In the genomic region with DNA sequence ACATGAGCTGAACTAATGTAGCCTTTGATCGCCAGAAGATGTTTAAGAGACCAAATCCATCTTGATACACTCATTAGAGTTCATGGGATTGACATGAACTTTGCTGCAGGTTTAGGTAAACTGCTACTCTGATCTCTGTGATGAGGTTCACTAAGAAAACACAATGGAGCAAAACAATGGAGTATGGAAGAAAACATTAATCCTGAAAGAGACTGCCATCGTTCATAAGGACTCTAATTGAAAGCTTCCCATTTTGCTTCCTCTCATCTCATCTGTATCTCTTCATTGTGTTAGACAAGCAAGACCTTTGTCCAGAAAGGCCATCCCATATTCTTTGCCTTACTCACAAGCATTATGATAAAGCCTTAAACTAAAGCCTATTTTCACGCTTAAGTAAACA, we compare ENCODE assay signal across 26 mouse cellular contexts.
"Had no signal": no experiment of that assay in that cellular context is flagged by ENCODE, and none has a peak within 500 bp of the region (broad histone marks: within the 10 kb centered on the region; RNA-seq: fewer than 3 reads in every experiment).

No protein-coding gene starts in this region.

- H3K27ac ChIP-seq: gastrocnemius, adult 2 months; heart, embryonic 10.5 days; hindbrain, embryonic 10.5 days; hindbrain, embryonic 12.5 days; hindbrain, embryonic 14.5 days; intestine, embryonic 15.5 days; layer of hippocampus, adult 2 months; left cerebral cortex, adult 2 months; limb, embryonic 13.5 days; limb, embryonic 15.5 days; liver, embryonic 12.5 days; liver, embryonic 14.5 days had no signal

- H3K4me2 ChIP-seq: heart, embryonic 12.5 days; hindbrain, embryonic 12.5 days; hindbrain, embryonic 14.5 days; intestine, embryonic 15.5 days; limb, embryonic 13.5 days; limb, embryonic 15.5 days; liver, embryonic 12.5 days had no signal

- H3K9ac ChIP-seq: heart, embryonic 12.5 days; hindbrain, embryonic 12.5 days; hindbrain, embryonic 14.5 days; intestine, embryonic 15.5 days; limb, embryonic 13.5 days; limb, embryonic 15.5 days; liver, embryonic 12.5 days; liver, embryonic 14.5 days had no signal

- DNase-seq: gastrocnemius, adult 2 months; gastrocnemius, postnatal 10 days; gastrocnemius, postnatal 25 days; heart, adult 18-20 months; heart, postnatal 10 days; heart, postnatal 4 days; kidney, adult 18-20 months; kidney, adult 8-10 months; kidney, postnatal 10 days; kidney, postnatal 25 days; kidney, postnatal 4 days had no signal

- H3K9me3 ChIP-seq: heart, embryonic 10.5 days; heart, embryonic 12.5 days; hindbrain, embryonic 10.5 days; hindbrain, embryonic 12.5 days; intestine, embryonic 15.5 days; limb, embryonic 13.5 days; limb, embryonic 15.5 days; liver, embryonic 12.5 days had no signal

- H3K4me1 ChIP-seq: heart, embryonic 10.5 days; heart, embryonic 12.5 days; hindbrain, embryonic 10.5 days; hindbrain, embryonic 12.5 days; intestine, embryonic 15.5 days; limb, embryonic 13.5 days; limb, embryonic 15.5 days; liver, embryonic 12.5 days had no signal

- H3K36me3 ChIP-seq: heart, embryonic 10.5 days; heart, embryonic 12.5 days; hindbrain, embryonic 10.5 days; hindbrain, embryonic 12.5 days; intestine, embryonic 15.5 days; limb, embryonic 13.5 days; limb, embryonic 15.5 days; liver, embryonic 12.5 days had no signal

- H3K27me3 ChIP-seq: heart, embryonic 12.5 days; hindbrain, embryonic 12.5 days; intestine, embryonic 15.5 days; limb, embryonic 13.5 days; limb, embryonic 15.5 days; liver, embryonic 12.5 days had no signal

- H3K4me3 ChIP-seq: gastrocnemius, adult 2 months; heart, embryonic 10.5 days; heart, embryonic 12.5 days; hindbrain, embryonic 10.5 days; hindbrain, embryonic 12.5 days; intestine, embryonic 15.5 days; layer of hippocampus, adult 2 months; left cerebral cortex, adult 2 months; limb, embryonic 13.5 days; limb, embryonic 15.5 days; liver, embryonic 12.5 days had no signal

- ATAC-seq: hindbrain, embryonic 16.5 days; inflammation-experienced regulatory T-cells, adult 6 months; intestine, embryonic 15.5 days; intestine, postnatal 0 days; liver, embryonic 12.5 days had no signal
